Mouse (Mus musculus) urinary bladder, postnatal 14 days (tissue): ENCODE measurements at regions not wholly inside any gene's neighbourhood (a gene's known extent, or its start where the extent isn't known, plus 50 kb on each side); places are given as distances from the start of the nearest gene placed in this dataset.
"Not testable (repeated sequence)": the region's sequence is repeated elsewhere in the genome, so short reads cannot be mapped to it uniquely, and the experiment has no call there.

Experiments
- DNase-seq: peaks from one replicate; pipeline ENCODE4 v3.0.0; 2021; ENCODE audit warnings: low spot score

- DNase-seq = peak; percentile 7
Observed at GRCm38 (mm10) chr5:28771796-28772195, 304.7 kb upstream of the Shh start.

- no peak for DNase-seq
Observed at GRCm38 (mm10) chr5:28756171-28756948, 289.3 kb upstream of the Shh start.

GRCm38 (mm10) chr5:28751821-28752220, 284.8 kb upstream of the Shh start:
- not testable (repeated sequence) for DNase-seq

- DNase-seq = no peak
Observed at GRCm38 (mm10) chr5:28734768-28735167, 267.7 kb upstream of the Shh start.

- DNase-seq = no peak
Observed at GRCm38 (mm10) chr5:28722067-28722466, 255.0 kb upstream of the Shh start.

GRCm38 (mm10) chr5:28714978-28715377, 247.9 kb upstream of the Shh start:
- DNase-seq = no peak

GRCm38 (mm10) chr5:28710517-28710916, 243.5 kb upstream of the Shh start:
- DNase-seq = no peak

GRCm38 (mm10) chr5:28709626-28710025, 242.6 kb upstream of the Shh start:
- no peak for DNase-seq

- no peak for DNase-seq
Observed at GRCm38 (mm10) chr5:28704359-28704758, 237.3 kb upstream of the Shh start.

- no peak for DNase-seq
Observed at GRCm38 (mm10) chr5:28696966-28697365, 229.9 kb upstream of the Shh start.

GRCm38 (mm10) chr5:28690110-28690509, 223.1 kb upstream of the Shh start:
- no peak for DNase-seq

- DNase-seq = peak; percentile 48
Observed at GRCm38 (mm10) chr5:28689651-28690050, 222.6 kb upstream of the Shh start.

- DNase-seq = peak; percentile 64
Observed at GRCm38 (mm10) chr5:28689136-28689535, 222.1 kb upstream of the Shh start.

GRCm38 (mm10) chr5:28682821-28683220, 215.8 kb upstream of the Shh start:
- no peak for DNase-seq

GRCm38 (mm10) chr5:28680311-28680710, 213.3 kb upstream of the Shh start:
- DNase-seq = no peak

GRCm38 (mm10) chr5:28679761-28680160, 212.7 kb upstream of the Shh start:
- DNase-seq = no peak

GRCm38 (mm10) chr5:28630186-28630585, 163.1 kb upstream of the Shh start:
- DNase-seq = peak; percentile 56

GRCm38 (mm10) chr5:28611885-28612284, 144.8 kb upstream of the Shh start:
- DNase-seq = no peak

GRCm38 (mm10) chr5:28596537-28597314, 129.7 kb upstream of the Shh start:
- peak; percentile 61 for DNase-seq

GRCm38 (mm10) chr5:28571347-28571998, 104.4 kb upstream of the Shh start:
- DNase-seq = no peak

GRCm38 (mm10) chr5:28568417-28568816, 101.4 kb upstream of the Shh start:
- no peak for DNase-seq

GRCm38 (mm10) chr5:28567341-28567905, 100.4 kb upstream of the Shh start:
- DNase-seq = no peak
